In the genomic region with DNA sequence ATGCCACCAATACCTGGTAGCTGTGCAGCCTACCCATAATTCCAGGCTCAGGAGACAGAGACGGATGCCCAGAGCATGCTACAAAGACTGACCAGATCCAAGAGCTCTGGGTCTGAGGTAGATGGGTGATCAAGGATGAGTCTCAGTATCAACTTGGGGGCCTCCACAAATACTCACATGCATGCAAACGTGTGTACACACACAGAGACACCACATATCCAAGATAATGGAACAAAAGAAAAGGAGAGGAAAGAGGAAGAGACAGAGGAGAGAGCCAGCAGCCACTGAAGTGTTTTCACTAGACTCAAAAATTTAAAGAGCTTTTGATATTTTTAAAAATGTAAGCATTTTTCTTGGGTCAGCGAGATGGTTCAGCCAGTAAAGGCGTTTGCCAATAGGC, we compare ENCODE assay signal across 1 mouse cellular context.
TF ChIP-seq lines count a peak whose summit lies in the region.

No protein-coding gene starts in this region.

TF ChIP-seq in MEL, 35 proteins besides CTCF, POLR2A, EP300 and RAD21:
- TF ChIP-seq UBTF (IDR thresholded peaks at IDR 0.05; ENCODE audit: borderline replicate concordance, insufficient read depth, low read depth, low read length) (no peak), ETS1 (IDR thresholded peaks at IDR 0.05; ENCODE audit: low read depth, low read length) (0 out of 2 replicates have a peak, but pooled peaks have one; percentile 15), MYC (IDR thresholded peaks at IDR 0.05; ENCODE audit: low read depth, low read length) (0 out of 2 replicates have a peak, but pooled peaks have one; percentile 19), MXI1 (IDR thresholded peaks at IDR 0.05; ENCODE audit: low read depth, low read length) (0 out of 2 replicates have a peak, but pooled peaks have one; percentile 41), SMC3 (IDR thresholded peaks at IDR 0.05; ENCODE audit: low read depth, low read length) (no peak; the same call in 1 of the 2 replicates), TCF12 (IDR thresholded peaks at IDR 0.05; ENCODE audit: low read depth, low read length) (0 out of 2 replicates have a peak, but pooled peaks have one; percentile 19), ZMIZ1 (IDR thresholded peaks at IDR 0.05; ENCODE audit: low read depth, low read length) (no peak), HCFC1 (IDR thresholded peaks at IDR 0.05; ENCODE audit: low read depth, low read length) (0 out of 2 replicates have a peak, but pooled peaks have one; percentile 23), SIN3A (IDR thresholded peaks at IDR 0.05; ENCODE audit: low read length) (peak; percentile 36), MEF2A (IDR thresholded peaks at IDR 0.05; ENCODE audit: extremely low read depth, insufficient replicate concordance, low read depth, low read length, poor library complexity, severe bottlenecking) (no peak), MAZ (IDR thresholded peaks at IDR 0.05; ENCODE audit: low read depth, low read length) (no peak), JUND (IDR thresholded peaks at IDR 0.05; ENCODE audit: low read depth, low read length) (no peak), GATA1 (IDR thresholded peaks at IDR 0.05; ENCODE audit: low read depth, low read length) (no peak), BHLHE40 (IDR thresholded peaks at IDR 0.05; ENCODE audit: borderline replicate concordance, low read depth, low read length) (peak; percentile 53; the same call in 1 of the 2 replicates), CHD2 (IDR thresholded peaks at IDR 0.05; ENCODE audit: low read length) (no peak)
